Mouse (Mus musculus): Measurements from ENCODE around the gene Gm14743.
"Not testable (repeated sequence)": the region's sequence is repeated elsewhere in the genome, so short reads cannot be mapped to it uniquely, and the experiment has no call there.

Gene Gm14743

DNA sequence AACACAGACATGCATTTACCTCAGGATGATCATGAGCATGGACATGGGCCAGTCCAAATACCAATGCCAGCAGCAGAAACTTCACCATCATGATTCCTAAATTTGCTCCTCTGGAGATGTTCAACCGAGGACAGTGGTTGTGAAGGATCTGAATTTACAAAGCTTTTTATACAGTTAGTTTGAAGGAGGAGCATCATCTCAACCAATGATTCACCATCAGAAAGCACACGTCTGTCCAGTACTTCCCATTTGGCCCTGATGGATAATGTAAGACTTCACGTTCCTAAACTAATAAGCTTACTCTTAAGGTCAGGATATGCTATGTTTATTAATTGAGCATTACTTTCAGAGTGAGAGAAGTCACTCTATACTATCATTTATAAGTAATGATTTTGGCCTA, at the start of gene Gm14743:
TSS of gene Gm14743 (minus strand) at position 101 of the 400 bp plus-strand sequence.
- DNase-seq: not testable (repeated sequence)

DNA sequence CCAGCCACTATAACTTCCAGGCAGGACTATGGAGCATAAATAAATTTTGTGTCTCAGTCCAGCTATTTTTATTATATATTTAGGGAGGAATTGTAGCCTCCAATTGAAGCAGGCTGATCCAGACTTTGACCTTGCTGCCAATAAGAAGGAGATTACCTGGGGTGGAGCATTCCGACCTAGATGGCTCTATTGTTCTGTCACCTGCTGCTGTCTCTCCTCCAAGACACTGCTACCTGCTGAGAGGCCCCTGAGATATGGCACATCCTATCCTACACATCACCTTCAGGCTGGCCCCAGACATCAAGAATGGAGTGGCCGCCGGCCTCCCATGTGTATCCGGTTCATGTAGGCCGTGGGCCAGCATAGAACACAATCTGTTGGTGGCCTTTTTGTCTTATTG, 42.9 kb downstream of the Gm14743 start:
- DNase-seq: no peak

DNA sequence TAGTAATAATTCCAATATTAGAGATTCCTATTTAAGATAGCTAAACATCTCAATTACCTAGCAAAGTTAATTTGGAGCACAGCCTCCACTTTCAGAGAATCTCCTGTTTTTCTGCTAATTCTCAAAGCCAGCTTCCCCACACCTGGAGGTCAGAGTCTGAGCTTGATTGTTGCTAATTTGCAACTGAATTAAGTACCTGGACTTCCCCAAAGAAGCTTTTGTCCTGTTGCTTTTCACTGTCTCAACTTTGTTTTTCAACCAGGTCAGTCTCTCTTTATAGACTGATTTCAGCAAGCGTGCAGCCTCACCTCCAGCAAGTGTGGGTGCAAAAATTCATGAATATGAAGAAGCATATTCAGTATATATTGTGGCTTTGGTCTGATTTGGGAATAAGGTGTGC, 43.5 kb downstream of the Gm14743 start:
- DNase-seq: not testable (repeated sequence)
